In genomic region chr7:105425424-105426043, GRCm38 (mm10) we compare ENCODE assay signal across 9 mouse cellular contexts. TPM values are rescaled to one million over a fixed set of nuclear protein-coding genes. Genes with fewer than 3 reads are reported as not detected.
DNase-seq lines count a peak whose midpoint lies in the region; ATAC-seq lines count a peak whose summit lies in the region.
"Had no signal": no experiment of that assay in that cellular context is flagged by ENCODE, and none has a peak within 500 bp of the region (broad histone marks: within the 10 kb centered on the region; RNA-seq: fewer than 3 reads in every experiment).

Gene Cckbr, plus strand, starts transcription at chr7:105425731.

- H3K27me3 ChIP-seq in kidney, embryonic 14.5 days (ENCODE audit: control insufficient read depth, insufficient read depth, low read length) = peaks cover 23% of the 10 kb centered on the region; the same call in 1 of the 2 replicates
- H3K27me3 ChIP-seq in hindbrain, embryonic 11.5 days (ENCODE audit: control insufficient read depth, insufficient read depth, low read length) = peaks cover 15% of the 10 kb centered on the region
- peaks cover 15% of the 10 kb centered on the region for H3K27me3 ChIP-seq in midbrain, embryonic 11.5 days (ENCODE audit: control insufficient read depth, insufficient read depth, low read length)

- no peaks in the 10 kb centered on the region for H3K9me3 ChIP-seq in kidney, embryonic 14.5 days (ENCODE audit: control insufficient read depth, low read length)
- H3K9me3 ChIP-seq in hindbrain, embryonic 11.5 days (ENCODE audit: control insufficient read depth, low read length) = no peaks in the 10 kb centered on the region
- H3K9me3 ChIP-seq in midbrain, embryonic 11.5 days (ENCODE audit: control insufficient read depth, low read length) = no peaks in the 10 kb centered on the region

- peak within 1 kb of the TSS; percentile 41 for H3K4me3 ChIP-seq in kidney, embryonic 14.5 days (ENCODE audit: low read length)
- peak within 1 kb of the TSS; percentile 43 for H3K4me3 ChIP-seq in hindbrain, embryonic 11.5 days (ENCODE audit: low read depth, low read length)
- H3K4me3 ChIP-seq in midbrain, embryonic 11.5 days (ENCODE audit: low read depth, low read length) = peak within 1 kb of the TSS; percentile 41

- peak; percentile 93 for ATAC-seq in kidney, embryonic 14.5 days (ENCODE audit: low FRiP score, low TSS enrichment)
- 0 out of 2 replicates have a peak, but pooled peaks have one; percentile 29 for ATAC-seq in common myeloid progenitor, adult 5-6 weeks (replicated peaks; ENCODE audit: low read depth, poor library complexity, severe bottlenecking)
- peak; percentile 85 for ATAC-seq in hindbrain, embryonic 11.5 days (ENCODE audit: low FRiP score)
- ATAC-seq in midbrain, embryonic 11.5 days (ENCODE audit: low FRiP score) = peak; percentile 81

- H3K4me2 ChIP-seq in kidney, embryonic 14.5 days (replicated peaks; ENCODE audit: low read depth, low read length) = peak within 1 kb of the TSS; percentile 73
- H3K4me2 ChIP-seq in hindbrain, embryonic 11.5 days (replicated peaks; ENCODE audit: low read depth, low read length) = peak within 1 kb of the TSS; percentile 90
- H3K4me2 ChIP-seq in midbrain, embryonic 11.5 days = peak within 1 kb of the TSS; percentile 83

- no peaks in the 10 kb centered on the region for H3K4me1 ChIP-seq in kidney, embryonic 14.5 days (ENCODE audit: control insufficient read depth, insufficient read depth, low read length)
- no peaks in the 10 kb centered on the region for H3K4me1 ChIP-seq in hindbrain, embryonic 11.5 days (replicated peaks; ENCODE audit: control insufficient read depth, insufficient read depth, low read length)
- H3K4me1 ChIP-seq in midbrain, embryonic 11.5 days (ENCODE audit: control insufficient read depth, insufficient read depth, low read length) = no peaks in the 10 kb centered on the region

- H3K27ac ChIP-seq in kidney, embryonic 14.5 days (ENCODE audit: low read depth, low read length) = no peak within 1 kb of the TSS
- no peak within 1 kb of the TSS for H3K27ac ChIP-seq in hindbrain, embryonic 11.5 days (ENCODE audit: low read depth, low read length)
- no peak within 1 kb of the TSS for H3K27ac ChIP-seq in midbrain, embryonic 11.5 days (ENCODE audit: low read depth, low read length)

- H3K9ac ChIP-seq in kidney, embryonic 14.5 days (ENCODE audit: low read depth, low read length) = peak within 1 kb of the TSS; percentile 42
- peak within 1 kb of the TSS; percentile 3 for H3K9ac ChIP-seq in hindbrain, embryonic 11.5 days (ENCODE audit: low read depth, low read length)
- H3K9ac ChIP-seq in midbrain, embryonic 11.5 days (ENCODE audit: low read length) = peak within 1 kb of the TSS; percentile 37

- H3K36me3 ChIP-seq in kidney, embryonic 14.5 days (ENCODE audit: control insufficient read depth, insufficient read depth, low read length) = no peaks in the 10 kb centered on the region
- no peaks in the 10 kb centered on the region for H3K36me3 ChIP-seq in hindbrain, embryonic 11.5 days (ENCODE audit: control insufficient read depth, insufficient read depth, low read length)
- H3K36me3 ChIP-seq in midbrain, embryonic 11.5 days (ENCODE audit: control insufficient read depth, insufficient read depth, low read length) = no peaks in the 10 kb centered on the region

- 1% methylated on average over 30 of the region's 31 CpGs for WGBS in kidney, embryonic 14.5 days
- 3% methylated on average over 27 of the region's 31 CpGs for WGBS in hindbrain, embryonic 11.5 days
- WGBS in midbrain, embryonic 11.5 days = under 1% methylated on average over 31 of the region's 31 CpGs

- no peak for DNase-seq in kidney, postnatal 25 days
- peak; percentile 54 for DNase-seq in hindbrain, embryonic 11.5 days (ENCODE audit: low spot score)
- DNase-seq in midbrain, embryonic 11.5 days (ENCODE audit: low spot score, missing footprints) = peak; percentile 91
- no peak for DNase-seq in ovary, postnatal 10 days (ENCODE audit: low spot score)
- DNase-seq in adrenal gland, adult 2 months = no peak
- no peak for DNase-seq in spleen, postnatal 36 days (ENCODE audit: low spot score in 2 of 2)

RNA-seq across cellular contexts. Expression of gene Cckbr, which starts in this region (rescaled TPM):
- polyA plus RNA-seq in kidney, embryonic 14.5 days (2014; fragmentation: Nextera tagmentation; extraction: Ambion mirVana) = 0.56 and 0.58 TPM in 2 replicates
- total RNA-seq in common myeloid progenitor, adult 5-6 weeks (2017) = not detected in 2 replicates
- polyA plus RNA-seq in hindbrain, embryonic 11.5 days (2014; fragmentation: Nextera tagmentation; extraction: Ambion mirVana) = 0.13 and 0.17 TPM in 2 replicates
- polyA plus RNA-seq in midbrain, embryonic 11.5 days (2014; fragmentation: Nextera tagmentation; extraction: Ambion mirVana) = 0.14 and 0.28 TPM in 2 replicates
- total RNA-seq in adrenal gland, adult 2 months (2021) = not detected
- polyA plus RNA-seq in adrenal gland, adult 2 months (2012; rRNA removed) = 0.04 and 0.10 TPM in 2 replicates
- polyA plus RNA-seq: liver, embryonic 16.5 days had no signal

Comparison
In these comparisons a context has a peak if more than half of its experiments do, and no peak if none do; other contexts are left out.
1. Peak in ATAC-seq, H3K4me3 ChIP-seq, H3K9ac ChIP-seq and H3K4me2 ChIP-seq in kidney, embryonic 14.5 days; RNA of the gene not detected or under 1 TPM.
2. Peak in ATAC-seq in common myeloid progenitor, adult 5-6 weeks; RNA of the gene not detected or under 1 TPM.
3. Peak in DNase-seq, ATAC-seq, H3K4me3 ChIP-seq, H3K9ac ChIP-seq and H3K4me2 ChIP-seq in hindbrain, embryonic 11.5 days; RNA of the gene not detected or under 1 TPM.
4. Peak in DNase-seq, ATAC-seq, H3K4me3 ChIP-seq, H3K9ac ChIP-seq and H3K4me2 ChIP-seq in midbrain, embryonic 11.5 days; RNA of the gene not detected or under 1 TPM.
5. ATAC-seq: peak in every context shown above with its lines; median percentile 93 in kidney, embryonic 14.5 days; 85 in hindbrain, embryonic 11.5 days; 81 in midbrain, embryonic 11.5 days; 29 in common myeloid progenitor, adult 5-6 weeks.